Mouse (Mus musculus) telencephalon, adult 2 months (tissue): Measurements from ENCODE around the gene Cyp2t4.

Experiments
- DNase-seq: peaks from one replicate; pipeline ENCODE4 v3.0.0-alpha.2; 2011; ENCODE audit warnings: low read depth, low spot score

The Cyp2t4 gene

GRCm38 (mm10) chr7:27160921-27161320 is 7.4 kb downstream of the Cyp2t4 start:
- DNase-seq, result no peak

DNA sequence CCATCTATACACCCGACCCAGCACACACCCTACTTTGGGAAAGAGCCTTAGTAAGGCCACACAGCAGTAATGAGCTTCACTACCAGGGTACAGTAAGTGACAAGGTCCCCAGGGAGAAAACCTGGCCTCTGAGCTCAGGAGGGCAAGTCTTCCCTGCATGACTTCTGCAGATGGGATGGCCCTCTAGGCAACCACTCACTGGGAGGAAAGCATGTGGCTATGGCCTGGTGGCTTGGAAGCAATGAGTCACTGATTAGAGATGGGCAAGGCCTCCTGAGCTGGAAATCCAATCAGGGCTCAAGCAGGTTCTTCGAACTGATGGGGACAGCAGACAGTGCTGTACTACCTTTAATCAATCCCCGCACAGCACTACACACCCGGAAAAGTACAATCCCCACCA is 8.2 kb downstream of the Cyp2t4 start:
- DNase-seq, result no peak

DNA sequence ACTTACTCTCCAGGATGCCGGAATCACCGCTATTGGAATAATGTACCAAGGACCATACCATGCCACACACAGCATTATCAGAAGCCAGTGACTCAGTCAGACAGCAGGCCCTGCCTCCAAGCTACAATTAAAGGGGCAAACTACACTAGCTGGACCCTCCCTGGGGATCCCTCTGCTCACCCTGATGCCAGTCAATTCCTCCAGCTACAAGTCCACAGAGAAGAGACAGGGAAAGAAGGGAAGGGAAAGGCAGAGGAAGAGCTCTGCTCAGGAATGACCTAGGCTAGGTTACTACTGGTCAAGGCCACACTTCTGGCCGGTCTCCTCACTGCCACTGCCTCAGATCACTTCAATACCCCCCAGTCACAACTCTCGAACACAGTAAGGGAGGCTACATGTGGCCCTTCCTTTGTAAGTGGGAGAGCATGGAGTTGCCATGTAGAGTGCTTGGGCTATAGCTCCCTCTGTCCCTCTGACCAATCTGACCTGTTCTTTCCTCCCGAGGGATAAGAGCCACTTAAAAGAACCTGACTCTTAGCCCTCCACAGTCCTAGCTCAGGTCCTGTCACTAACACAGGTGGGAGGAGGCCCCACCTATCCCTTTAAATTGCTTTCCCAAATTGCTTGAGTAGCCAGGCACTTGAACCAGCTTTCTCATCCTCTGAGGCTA is 9.4 kb downstream of the Cyp2t4 start:
- DNase-seq, result no peak

DNA sequence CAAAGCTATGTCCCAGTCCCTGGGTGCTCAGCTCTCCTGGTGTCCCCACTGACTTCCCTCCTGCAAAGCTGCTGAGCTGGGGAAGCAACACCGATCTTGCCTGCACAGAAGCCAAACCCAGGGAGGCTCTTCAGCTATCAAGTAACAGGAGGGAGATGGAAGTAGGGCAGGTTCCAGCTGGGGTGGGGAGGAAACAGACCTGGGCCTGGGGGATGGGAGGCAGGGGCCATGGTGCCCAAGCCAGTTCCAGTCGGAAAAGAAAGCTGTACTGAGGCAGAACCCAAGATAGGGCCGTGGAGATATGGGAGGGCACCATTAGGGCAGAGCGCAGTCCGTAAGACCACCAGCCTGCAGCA is 9.9 kb downstream of the Cyp2t4 start:
- no peak for DNase-seq

GRCm38 (mm10) chr7:27164112-27164947 is 10.8 kb downstream of the Cyp2t4 start:
- no peak for DNase-seq

DNA sequence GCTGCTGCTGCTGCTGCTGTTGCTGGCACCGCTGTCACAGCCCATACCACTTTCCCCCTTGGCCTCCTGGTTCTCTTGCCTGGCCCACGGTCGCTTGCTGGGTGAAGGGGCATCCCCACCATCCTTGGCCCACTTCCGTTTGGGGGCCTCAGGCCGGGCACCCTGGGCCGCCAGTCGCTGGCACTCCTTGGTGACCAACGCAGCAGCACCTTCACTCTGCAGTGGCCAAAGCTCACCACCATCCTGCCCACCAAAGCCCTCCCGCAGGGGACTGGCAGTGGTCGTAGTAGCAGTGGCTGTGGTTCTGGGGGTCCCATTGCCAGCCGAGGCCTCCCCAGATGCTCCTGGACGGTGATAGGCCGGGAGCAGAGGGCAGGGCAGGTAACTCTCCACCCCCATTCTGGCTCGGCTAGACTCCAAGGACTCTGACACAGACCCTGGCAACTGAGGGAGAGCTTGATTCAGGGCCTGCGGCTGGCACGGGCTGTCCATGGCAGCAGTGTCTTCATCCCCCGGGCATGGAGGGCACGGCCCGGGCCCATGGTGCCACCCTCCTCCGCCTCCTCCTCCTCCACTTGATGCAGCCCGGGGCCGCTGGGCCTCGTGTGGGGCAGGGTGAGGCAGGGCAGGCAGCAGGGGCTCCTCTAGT is 11.6 kb downstream of the Cyp2t4 start:
- DNase-seq, result no peak

DNA sequence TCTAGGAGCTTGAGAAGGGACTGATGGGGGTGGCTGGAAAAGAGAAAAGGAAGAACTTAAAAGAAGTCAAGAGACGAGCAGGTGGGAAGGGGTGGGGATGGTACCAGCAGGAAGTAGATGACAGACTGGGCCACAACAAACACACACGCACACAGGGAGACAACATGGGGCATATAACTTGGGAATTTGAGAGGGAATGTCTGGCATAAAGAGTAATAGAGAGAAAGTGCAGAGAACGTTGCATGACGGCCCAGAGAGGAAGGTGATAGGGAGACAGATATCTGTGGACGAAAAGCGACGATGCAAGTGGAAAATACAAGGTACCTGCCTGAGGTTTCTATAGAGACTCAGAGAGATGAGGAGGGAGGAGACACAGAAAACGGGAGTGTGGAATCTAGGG is 12.2 kb downstream of the Cyp2t4 start:
- no peak for DNase-seq

GRCm38 (mm10) chr7:27166229-27166613 is 12.7 kb downstream of the Cyp2t4 start:
- DNase-seq, result no peak

DNA sequence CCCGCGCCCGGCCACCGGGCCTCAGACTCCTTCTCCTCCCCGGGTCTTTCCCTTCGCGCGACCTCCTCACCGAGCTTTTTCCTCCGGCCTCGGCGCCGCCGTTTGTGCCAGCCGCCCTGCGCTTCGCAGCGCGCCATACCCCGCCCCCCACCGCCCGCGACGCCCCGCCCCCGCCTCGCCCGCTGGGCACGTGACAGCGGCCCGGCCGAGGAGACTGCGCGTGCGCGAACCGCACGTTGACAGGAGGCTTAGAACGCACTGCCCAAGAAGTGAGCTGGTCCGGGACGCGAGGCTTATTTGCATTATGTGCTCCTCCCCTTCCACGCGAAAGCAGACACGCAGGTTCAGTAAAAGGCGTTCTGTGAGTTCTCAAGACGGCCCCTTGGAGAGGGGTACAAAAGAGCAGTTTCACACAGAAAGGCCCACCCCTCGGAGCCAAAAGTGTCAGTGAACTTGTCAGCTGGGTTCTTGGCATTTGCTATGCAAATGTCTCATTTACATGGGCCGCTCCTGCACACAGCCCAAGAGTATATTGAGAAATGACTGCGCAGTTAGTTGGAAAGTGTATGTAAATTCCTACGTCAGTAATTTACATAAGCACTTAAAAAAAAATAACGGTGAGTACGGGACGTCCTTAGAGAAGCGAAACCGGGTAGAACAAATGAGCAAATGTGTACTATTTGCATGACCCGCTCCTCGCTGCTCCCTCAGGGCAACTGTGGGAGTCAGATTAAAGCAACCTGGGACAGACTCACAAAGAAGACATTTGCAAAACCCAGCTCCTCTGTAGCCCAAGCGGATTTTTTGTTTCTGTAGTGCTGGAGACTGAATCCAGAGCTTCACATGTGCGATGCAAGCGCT is 13.3 kb downstream of the Cyp2t4 start, which contains the start of gene Egln2:
Gene Egln2, minus strand, starts transcription at position 189 of the 861 bp plus-strand sequence.
- peak; percentile 91 for DNase-seq

DNA sequence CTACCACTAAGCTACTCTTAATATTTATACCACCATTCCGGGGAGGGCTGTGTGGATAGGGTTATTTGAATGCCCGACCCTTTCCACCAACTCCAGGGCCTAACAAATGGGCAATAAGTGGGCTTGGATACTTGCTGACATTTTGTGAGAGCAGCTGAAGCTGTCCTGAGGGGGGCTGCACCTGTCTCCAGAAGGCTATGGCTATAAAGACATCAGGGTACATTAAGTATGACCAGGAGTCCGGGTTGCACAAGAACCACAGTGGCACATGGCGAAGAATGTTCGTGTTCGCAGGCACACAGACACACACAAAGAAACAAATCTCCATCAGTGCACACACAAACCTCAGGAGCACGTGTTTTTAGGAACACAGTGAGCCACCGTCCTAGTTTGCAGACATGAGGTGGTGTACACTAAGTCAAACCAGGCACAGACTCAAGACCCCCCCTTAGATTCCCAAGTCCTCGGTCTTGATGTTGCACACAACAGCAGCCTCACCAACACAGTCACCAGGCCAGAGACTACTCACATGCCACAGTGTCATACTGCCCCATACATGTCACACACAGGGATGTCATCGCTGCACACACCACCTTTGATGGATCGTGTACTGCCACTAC is 14.1 kb downstream of the Cyp2t4 start:
- no peak for DNase-seq

GRCm38 (mm10) chr7:27168371-27168770 is 14.9 kb downstream of the Cyp2t4 start:
- no peak for DNase-seq

DNA sequence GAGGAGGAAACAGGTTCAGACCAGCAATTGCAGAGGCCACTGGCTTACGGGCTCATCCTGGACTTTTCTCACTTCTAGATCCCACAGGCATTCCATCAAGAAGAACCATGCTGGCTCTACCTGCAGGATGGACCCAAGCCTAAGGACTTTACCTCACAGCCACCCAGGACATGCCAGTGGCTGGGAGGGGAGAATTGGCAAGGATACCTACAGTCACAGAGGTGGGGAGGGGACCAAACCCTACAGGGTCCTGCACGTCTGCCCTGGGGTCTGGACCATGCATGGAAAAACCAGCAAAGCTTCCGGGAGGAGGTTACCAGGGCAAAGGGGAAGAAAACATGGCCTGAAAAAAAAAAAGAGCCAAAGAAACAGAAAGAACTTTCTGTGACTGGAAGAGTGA is 17.5 kb downstream of the Cyp2t4 start:
- DNase-seq, result no peak

DNA sequence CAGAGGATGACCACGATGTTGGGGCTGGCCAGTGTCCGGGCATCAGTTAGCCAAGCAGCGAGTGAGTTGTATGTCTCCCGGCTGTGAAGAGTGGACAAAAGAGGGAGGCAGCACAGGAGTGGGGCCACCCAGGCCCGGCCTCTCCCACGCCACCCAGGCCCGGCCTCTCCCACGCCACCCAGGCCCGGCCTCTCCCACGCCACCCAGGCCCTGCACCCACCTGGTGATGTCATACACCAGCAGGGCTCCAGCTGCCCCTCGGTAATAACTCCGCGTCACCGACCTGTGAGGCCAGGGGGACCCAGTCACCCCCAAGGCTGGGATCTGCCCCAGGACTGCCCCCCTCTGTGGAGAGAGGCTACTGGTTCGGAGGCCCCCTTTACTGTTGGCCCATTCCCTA is 21.0 kb downstream of the Cyp2t4 start:
- DNase-seq, result no peak

DNA sequence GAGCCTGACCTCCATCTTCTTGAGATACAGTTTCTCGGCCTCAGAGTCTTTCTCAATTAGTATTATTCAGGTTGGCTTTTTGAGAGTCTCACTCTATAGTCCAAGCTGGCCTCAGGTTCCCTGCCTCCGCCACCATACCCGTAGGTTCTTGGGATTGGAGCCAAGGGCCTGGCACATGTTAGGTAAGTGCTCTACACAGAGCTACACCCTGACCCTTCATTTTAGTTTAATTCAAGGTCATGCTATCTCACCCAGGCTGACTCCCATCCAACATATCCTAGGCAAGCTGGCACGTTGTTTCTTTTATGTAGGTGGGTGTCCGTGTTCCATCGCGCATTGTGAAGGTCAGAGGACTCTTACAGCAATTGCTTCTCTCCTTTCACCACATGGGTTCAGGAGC is 21.4 kb downstream of the Cyp2t4 start:
- no peak for DNase-seq

DNA sequence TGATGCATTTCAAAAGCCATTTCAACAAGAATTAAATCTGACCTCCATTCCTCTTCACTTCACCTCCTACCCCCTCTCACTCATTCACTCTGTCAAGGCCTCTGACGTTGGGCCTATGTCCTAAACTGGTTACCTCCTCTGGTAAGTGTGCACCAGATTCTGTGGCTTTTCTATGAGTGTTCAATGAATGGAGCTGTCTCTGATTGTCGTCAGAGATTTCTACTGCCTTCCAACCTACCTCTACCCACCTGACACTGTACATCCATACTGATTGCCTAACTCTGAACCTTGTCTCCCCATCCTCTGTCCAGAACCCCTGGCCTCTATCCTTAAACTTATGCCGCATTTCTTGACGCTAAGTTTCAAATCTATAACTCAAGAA is 24.4 kb downstream of the Cyp2t4 start:
- no peak for DNase-seq

- DNase-seq, result peak; percentile 99
Measured at GRCm38 (mm10) chr7:27178324-27179216, 25.1 kb downstream of the Cyp2t4 start, which contains the start of gene Rab4b. TSS of gene Rab4b (minus strand) at chr7:27178896.

DNA sequence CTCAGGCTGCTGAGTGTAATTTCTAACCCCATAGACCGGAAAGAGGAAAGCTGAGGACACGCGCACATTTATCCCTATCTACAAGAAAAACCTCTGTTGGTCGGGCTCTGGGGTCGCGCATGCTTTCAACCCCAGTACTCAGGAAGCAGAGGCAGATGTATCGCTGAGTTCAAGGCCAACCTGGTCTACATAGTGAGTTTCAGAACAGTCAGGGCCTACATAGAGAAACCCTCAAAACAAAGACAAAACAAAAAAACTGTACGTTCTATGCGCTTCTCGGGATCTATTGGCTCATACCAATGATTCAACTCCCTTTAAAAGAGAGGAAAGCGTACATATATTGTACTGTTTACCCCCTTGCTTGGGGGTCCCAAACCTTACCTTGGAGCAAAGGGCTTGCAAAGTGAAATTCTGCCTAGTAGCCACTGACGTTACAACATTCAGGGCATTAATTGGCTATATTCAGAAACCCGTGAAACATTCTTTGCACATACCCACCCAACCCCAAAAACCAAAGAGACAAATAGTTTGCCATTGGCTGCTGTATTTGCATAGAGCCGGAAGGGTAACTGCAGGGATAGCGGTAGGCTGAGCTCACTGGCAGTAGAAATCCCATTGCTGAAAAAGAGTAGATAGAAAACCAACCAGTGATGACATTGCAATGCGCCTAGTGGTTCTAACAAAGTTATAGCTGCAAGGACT is 25.9 kb downstream of the Cyp2t4 start:
- no peak for DNase-seq

DNA sequence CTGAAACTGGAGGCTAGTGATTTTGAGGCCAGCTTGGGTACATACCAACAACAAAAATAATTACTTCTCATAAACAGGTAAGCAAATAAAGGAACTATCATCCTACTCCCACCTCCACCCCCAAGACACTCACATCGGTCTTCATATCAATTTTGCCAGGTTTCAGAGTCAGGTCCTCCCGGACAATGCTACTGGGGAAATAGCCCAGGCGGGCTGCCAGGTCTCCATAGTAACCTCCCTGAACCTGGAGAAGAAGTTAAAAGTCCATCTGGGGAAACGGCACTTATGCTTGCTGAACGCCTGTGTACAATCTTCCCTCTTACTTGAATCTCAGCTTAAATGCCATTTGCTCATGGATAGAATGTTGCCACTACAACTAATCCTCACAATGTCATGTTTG is 26.5 kb downstream of the Cyp2t4 start:
- DNase-seq, result no peak

DNA sequence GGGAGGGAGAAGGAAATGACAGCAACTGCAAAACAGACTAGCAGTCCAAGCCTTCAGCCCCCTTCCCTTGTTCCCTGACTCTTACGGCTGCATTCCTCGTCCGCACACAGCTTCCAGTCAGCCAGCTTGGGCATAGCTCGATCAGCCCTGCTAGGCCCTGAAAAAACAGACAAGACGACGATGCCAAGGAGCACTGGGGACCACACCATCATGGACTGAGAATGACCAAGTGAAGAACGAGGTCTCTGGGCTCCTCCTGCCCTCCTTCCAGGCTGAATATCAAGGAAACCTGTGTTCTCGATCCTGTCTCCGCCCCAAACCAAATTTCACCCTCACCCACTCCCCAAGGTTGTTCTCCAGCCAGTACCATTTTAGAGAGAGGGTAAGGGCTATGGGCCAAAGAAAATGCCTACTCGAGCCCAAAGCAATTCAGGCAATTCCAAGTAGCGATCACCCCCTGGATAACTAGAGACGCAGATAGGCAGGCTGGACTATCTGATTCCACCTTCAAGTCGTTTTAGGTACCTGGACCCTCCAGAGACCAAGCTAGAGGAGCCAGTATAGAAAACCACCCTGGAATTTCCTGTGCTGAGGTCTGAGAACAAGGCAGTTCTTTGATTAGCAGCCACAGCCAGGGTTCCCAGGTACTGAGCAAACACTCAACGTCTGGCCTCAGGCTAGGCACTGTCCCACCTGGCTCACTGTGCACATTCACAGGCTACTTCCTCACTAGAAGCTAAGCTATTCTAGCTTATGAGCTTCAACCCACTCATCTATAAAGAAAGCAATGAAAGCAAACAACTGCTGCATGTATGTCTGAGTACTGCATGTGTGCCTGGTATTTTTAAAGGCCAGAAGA is 27.6 kb downstream of the Cyp2t4 start, which contains the start of the genes Gm21983 and Mia:
Gene Gm21983, minus strand, starts transcription at position 250 of the 859 bp plus-strand sequence.
Gene Mia, minus strand, starts transcription at position 321 of the 859 bp plus-strand sequence.
- no peak for DNase-seq
